Mouse (Mus musculus): ENCODE measurements around the gene Slit2. TPM values are rescaled to one million over a fixed set of nuclear protein-coding genes. Genes with fewer than 3 reads are reported as not detected.
A peak's percentile ranks its signal among the peaks of the same experiment; 100 is the strongest.

Slit2 gene
- polyA plus RNA-seq, 1 experiment from 2014 or later, result 4.6 TPM

DNA sequence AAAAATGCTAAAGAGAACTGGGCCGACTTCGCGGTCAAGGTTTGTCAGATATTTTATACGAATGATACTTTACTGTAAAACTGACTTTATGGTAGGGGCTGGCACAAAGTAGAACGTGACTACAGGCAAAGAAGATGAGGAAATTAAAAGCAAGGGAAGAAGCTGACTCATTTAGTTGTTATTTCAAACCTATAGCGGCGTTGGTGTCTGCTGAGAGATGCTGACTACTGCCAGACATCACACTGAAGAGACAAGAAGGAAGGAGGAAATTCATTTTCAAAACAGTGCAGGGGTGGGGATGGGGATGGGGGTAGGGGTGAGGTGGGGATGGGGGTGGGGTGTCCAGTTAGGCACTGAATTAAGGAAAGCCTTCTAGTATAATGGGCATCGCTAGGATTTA lies 987 bp upstream of the Slit2 start:
- Histone ChIP-seq H3K9ac (ENCODE audit: low read depth, low read length) (no peak overlapping the region), H3K27me3 (replicated peaks; ENCODE audit: control insufficient read depth, insufficient read depth, low read length) (peaks cover 35% of the 10 kb centered on the region), H3K36me3 (ENCODE audit: control insufficient read depth, insufficient read depth) (no peaks in the 10 kb centered on the region), H3K4me3 (ENCODE audit: low read depth, low read length) (no peak overlapping the region), H3K4me1 (replicated peaks; ENCODE audit: control insufficient read depth, insufficient read depth, low read length) (peaks cover 4% of the 10 kb centered on the region; the same call in 1 of the 2 replicates), H3K27ac (ENCODE audit: low read depth, low read length) (no peak overlapping the region), H3K9me3 (ENCODE audit: control insufficient read depth) (no peaks in the 10 kb centered on the region), H3K4me2 (replicated peaks; ENCODE audit: low read depth) (peak overlapping the region; percentile 98)
- no peak for ATAC-seq
- 71% methylated on average over 8 of the region's 8 CpGs for WGBS
- no peak for TF ChIP-seq CTCF (IDR thresholded peaks at IDR 0.05; ENCODE audit: low read depth)

DNA sequence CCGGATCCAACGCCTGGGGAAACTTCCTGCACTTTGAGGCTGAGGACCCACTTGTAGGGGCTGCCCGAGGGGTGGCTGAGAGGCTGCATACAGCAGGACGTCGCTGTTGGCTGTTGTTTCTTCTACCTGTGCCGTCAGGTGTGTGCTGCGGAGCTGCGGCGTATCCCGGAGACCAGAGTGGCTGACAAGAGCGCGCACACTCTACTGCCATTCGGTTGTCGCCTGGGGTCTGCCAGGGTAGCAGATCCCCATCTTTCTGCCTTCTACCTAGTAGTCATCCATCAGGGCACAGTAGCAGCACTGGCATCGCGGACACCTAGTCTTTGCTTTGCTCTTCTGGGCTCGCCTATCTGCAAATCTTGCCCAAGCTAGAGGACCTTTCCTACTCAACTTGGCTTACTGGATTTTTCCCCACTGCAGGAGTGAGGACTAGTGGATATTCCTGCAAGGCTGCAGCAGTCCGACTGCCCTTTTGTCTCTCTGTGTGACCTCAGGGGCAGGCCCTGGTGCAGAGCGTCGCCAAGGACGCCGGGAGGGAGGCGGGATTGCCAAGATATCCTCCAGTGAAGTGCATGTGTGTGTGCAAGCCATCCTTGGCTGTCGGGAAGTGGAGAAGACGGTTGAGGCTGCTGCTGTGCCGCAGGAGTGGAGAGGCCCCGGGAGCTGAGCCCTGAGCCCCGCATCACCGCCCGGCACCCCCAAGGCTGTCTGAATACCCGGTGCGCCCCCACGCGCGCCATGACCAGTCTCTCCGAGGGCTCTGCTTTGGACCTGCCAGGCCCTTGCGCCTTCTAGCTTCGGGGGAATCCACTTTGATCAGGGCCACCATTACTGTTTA lies 1.0 kb downstream of the Slit2 start:
- Histone ChIP-seq H3K27ac (ENCODE audit: low read depth, low read length) (no peak overlapping the region), H3K4me2 (replicated peaks; ENCODE audit: low read depth) (peak overlapping the region; percentile 98), H3K9ac (ENCODE audit: low read depth, low read length) (no peak overlapping the region; the same call in 1 of the 2 replicates), H3K4me1 (replicated peaks; ENCODE audit: control insufficient read depth, insufficient read depth, low read length) (peaks cover 4% of the 10 kb centered on the region; the same call in 1 of the 2 replicates), H3K9me3 (ENCODE audit: control insufficient read depth) (no peaks in the 10 kb centered on the region), H3K4me3 (ENCODE audit: low read depth, low read length) (peak overlapping the region; percentile 64), H3K36me3 (ENCODE audit: control insufficient read depth, insufficient read depth) (no peaks in the 10 kb centered on the region), H3K27me3 (replicated peaks; ENCODE audit: control insufficient read depth, insufficient read depth, low read length) (peaks cover 36% of the 10 kb centered on the region)
- ATAC-seq, result no peak
- WGBS, result under 1% methylated on average over 38 of the region's 38 CpGs
- TF ChIP-seq CTCF (IDR thresholded peaks at IDR 0.05; ENCODE audit: low read depth), result no peak

DNA sequence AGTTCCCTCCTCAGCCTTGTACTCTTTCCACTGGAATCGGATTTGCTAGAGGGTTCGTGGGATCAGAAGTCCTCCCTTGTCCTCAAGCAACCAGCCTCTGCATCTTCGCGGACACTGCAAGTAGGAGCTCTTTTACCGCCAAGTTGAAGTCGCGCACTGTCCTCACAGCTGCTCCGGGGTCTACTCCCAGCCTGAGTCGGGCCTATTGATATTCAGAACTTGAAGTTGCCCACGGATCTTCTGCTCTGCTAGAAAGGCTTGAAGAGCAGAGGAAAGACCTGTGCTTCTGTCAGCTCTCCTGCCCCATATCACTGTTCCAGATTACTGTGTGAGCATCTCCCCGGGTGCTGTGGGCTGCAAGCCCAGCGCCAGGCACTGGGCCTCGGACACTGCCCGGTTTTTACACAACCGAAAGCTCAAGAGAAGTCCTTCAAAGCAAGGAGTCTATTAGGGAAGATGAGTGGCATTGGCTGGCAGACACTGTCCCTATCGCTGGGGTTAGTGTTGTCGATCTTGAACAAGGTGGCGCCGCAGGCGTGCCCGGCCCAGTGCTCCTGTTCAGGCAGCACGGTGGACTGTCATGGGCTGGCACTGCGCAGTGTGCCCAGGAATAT lies 1.8 kb downstream of the Slit2 start:
- H3K9me3 ChIP-seq (ENCODE audit: control insufficient read depth), result no peaks in the 10 kb centered on the region
- no peak for ATAC-seq
- WGBS, result 13% methylated on average over 23 of the region's 23 CpGs

DNA sequence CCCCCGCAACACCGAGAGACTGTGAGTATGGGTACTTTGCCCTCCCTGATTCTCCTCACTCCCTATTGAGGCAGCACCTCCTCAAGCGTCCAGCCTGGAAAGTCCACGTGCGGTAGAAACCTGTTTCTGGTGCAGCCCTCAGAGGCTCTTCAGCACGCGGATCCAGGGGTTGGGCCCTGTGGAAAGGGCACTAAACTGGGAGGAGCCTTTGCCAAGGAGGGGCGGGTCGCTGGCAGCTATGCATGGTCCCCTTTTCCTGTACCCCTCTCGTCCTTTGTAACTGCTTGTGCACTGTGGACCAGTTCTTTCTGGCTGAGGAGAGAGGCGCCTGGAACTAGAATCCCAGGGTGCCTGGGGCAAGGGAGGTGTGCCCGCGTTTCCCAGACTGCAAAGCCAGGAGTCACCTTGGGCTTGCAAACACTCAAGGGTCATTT lies 2.3 kb downstream of the Slit2 start:
- ATAC-seq, result no peak

More for the DNA sequence above, 1.8 kb downstream of the Slit2 start:
- Histone ChIP-seq H3K36me3 (ENCODE audit: control insufficient read depth, insufficient read depth) (no peaks in the 10 kb centered on the region), H3K27ac (ENCODE audit: low read depth, low read length) (no peak overlapping the region), H3K27me3 (replicated peaks; ENCODE audit: control insufficient read depth, insufficient read depth, low read length) (peaks cover 36% of the 10 kb centered on the region), H3K4me1 (replicated peaks; ENCODE audit: control insufficient read depth, insufficient read depth, low read length) (peaks cover 4% of the 10 kb centered on the region; the same call in 1 of the 2 replicates), H3K4me2 (replicated peaks; ENCODE audit: low read depth) (peak overlapping the region; percentile 98), H3K4me3 (ENCODE audit: low read depth, low read length) (peak overlapping the region; percentile 64), H3K9ac (ENCODE audit: low read depth, low read length) (no peak overlapping the region)
- no peak for TF ChIP-seq CTCF (IDR thresholded peaks at IDR 0.05; ENCODE audit: low read depth)

DNA sequence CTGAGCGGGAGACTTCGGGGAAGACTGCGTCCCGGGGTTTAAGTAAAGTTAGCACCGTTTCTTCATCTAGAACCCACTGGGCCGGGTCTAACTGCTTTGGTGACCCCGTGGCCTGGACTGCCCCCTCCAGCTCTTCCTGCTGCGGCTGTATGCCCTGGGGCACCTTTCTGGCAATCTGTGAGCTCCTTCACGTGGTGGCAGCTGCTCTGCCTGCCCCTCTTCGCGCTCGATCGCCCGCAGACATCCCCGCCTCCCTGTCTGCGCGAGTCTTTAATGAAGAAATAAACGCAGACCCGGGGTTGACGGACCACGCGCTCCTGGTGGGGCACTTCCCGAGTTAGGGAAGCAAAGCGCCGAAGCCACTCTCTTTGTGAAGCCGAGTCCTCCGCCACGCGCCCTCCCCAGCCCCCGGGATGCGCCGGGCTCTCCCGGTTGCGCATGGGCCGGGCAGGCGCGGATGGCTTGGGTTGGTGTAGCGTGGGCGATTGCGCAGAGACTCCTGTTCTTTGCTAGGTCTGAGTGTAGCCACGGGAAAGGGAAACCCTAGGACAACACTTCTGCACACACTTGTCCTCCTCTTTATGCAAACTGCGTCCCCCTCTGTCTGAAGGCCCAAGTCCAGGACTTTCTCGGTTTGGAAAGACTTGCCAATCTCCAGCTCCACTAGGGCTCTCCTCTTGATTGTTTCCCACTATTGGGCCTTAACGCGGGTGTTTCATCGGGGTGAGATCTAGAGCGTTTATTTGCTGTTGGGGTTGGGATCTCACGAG lies 3.1 kb downstream of the Slit2 start:
- Histone ChIP-seq H3K27me3 (replicated peaks; ENCODE audit: control insufficient read depth, insufficient read depth, low read length) (peaks cover 36% of the 10 kb centered on the region), H3K36me3 (ENCODE audit: control insufficient read depth, insufficient read depth) (no peaks in the 10 kb centered on the region), H3K9me3 (ENCODE audit: control insufficient read depth) (no peaks in the 10 kb centered on the region), H3K4me1 (replicated peaks; ENCODE audit: control insufficient read depth, insufficient read depth, low read length) (peaks cover 4% of the 10 kb centered on the region; the same call in 1 of the 2 replicates), H3K27ac (ENCODE audit: low read depth, low read length) (no peak overlapping the region), H3K9ac (ENCODE audit: low read depth, low read length) (peak overlapping the region; percentile 45; the same call in 1 of the 2 replicates), H3K4me3 (ENCODE audit: low read depth, low read length) (peak overlapping the region; percentile 64), H3K4me2 (replicated peaks; ENCODE audit: low read depth) (peak overlapping the region; percentile 98)
- ATAC-seq, result no peak
- WGBS, result 3% methylated on average over 48 of the region's 48 CpGs
- no peak for TF ChIP-seq CTCF (IDR thresholded peaks at IDR 0.05; ENCODE audit: low read depth)

More for the DNA sequence above, 2.3 kb downstream of the Slit2 start:
- Histone ChIP-seq H3K27ac (ENCODE audit: low read depth, low read length) (no peak overlapping the region), H3K9me3 (ENCODE audit: control insufficient read depth) (no peaks in the 10 kb centered on the region), H3K4me2 (replicated peaks; ENCODE audit: low read depth) (peak overlapping the region; percentile 98), H3K9ac (ENCODE audit: low read depth, low read length) (peak overlapping the region; percentile 26), H3K27me3 (replicated peaks; ENCODE audit: control insufficient read depth, insufficient read depth, low read length) (peaks cover 36% of the 10 kb centered on the region), H3K4me1 (replicated peaks; ENCODE audit: control insufficient read depth, insufficient read depth, low read length) (peaks cover 4% of the 10 kb centered on the region; the same call in 1 of the 2 replicates), H3K4me3 (ENCODE audit: low read depth, low read length) (peak overlapping the region; percentile 64), H3K36me3 (ENCODE audit: control insufficient read depth, insufficient read depth) (no peaks in the 10 kb centered on the region)
- WGBS, result 4% methylated on average over 13 of the region's 13 CpGs
- TF ChIP-seq CTCF (IDR thresholded peaks at IDR 0.05; ENCODE audit: low read depth), result no peak

DNA sequence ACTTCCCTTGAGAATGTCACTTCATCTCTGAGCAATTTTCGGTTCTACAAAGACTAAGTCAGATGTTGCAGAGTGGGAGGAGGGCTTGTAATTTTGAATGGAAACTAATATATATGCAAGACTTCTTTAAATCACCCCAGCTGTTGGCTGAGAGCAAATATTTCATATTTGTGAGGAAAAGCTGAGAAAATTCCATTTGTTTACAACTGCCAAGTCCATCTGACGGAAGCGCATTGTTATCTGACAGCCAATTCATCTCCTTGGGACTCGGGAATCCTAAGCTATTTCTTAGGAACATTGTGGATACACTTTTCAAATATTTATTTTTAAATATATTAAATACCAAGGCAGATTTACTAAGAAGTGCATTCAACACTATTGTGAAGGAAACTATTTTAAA lies 8.0 kb downstream of the Slit2 start:
- TF ChIP-seq CTCF (IDR thresholded peaks at IDR 0.05; ENCODE audit: low read depth), result no peak
- Histone ChIP-seq H3K27me3 (replicated peaks; ENCODE audit: control insufficient read depth, insufficient read depth, low read length) (peaks cover 12% of the 10 kb centered on the region), H3K4me2 (replicated peaks; ENCODE audit: low read depth) (no peak overlapping the region), H3K27ac (ENCODE audit: low read depth, low read length) (no peak overlapping the region), H3K4me1 (replicated peaks; ENCODE audit: control insufficient read depth, insufficient read depth, low read length) (no peaks in the 10 kb centered on the region), H3K9me3 (ENCODE audit: control insufficient read depth) (no peaks in the 10 kb centered on the region), H3K4me3 (ENCODE audit: low read depth, low read length) (no peak overlapping the region), H3K36me3 (ENCODE audit: control insufficient read depth, insufficient read depth) (no peaks in the 10 kb centered on the region), H3K9ac (ENCODE audit: low read depth, low read length) (no peak overlapping the region)
- 54% methylated on average over 4 of the region's 4 CpGs for WGBS
- ATAC-seq, result no peak
